Mouse (Mus musculus): ENCODE measurements at regions not wholly inside any gene's neighbourhood (a gene's known extent, or its start where the extent isn't known, plus 50 kb on each side); places are given as distances from the start of the nearest gene placed in this dataset.

GRCm38 (mm10) chr8:115507180-115507579 is 200.4 kb downstream of the Maf start:
- H3K9me3 ChIP-seq (ENCODE audit: control insufficient read depth, low read length), result no peaks in the 10 kb centered on the region
- no peak overlapping the region for H3K9ac ChIP-seq (ENCODE audit: low read depth, low read length)
- H3K4me2 ChIP-seq (ENCODE audit: low read depth, low read length), result no peak overlapping the region
- no peak for ATAC-seq
- WGBS, result 93% methylated on average over 4 of the region's 4 CpGs
- 0 out of 2 replicates have a peak, but pooled peaks cover 3% of the 10 kb centered on the region for H3K27me3 ChIP-seq (replicated peaks; ENCODE audit: control insufficient read depth, insufficient read depth, low read length)
- H3K36me3 ChIP-seq (ENCODE audit: control insufficient read depth, insufficient read depth, low read length), result no peaks in the 10 kb centered on the region
- H3K4me3 ChIP-seq (ENCODE audit: low read length), result no peak overlapping the region
- no peaks in the 10 kb centered on the region for H3K4me1 ChIP-seq (ENCODE audit: control insufficient read depth, insufficient read depth, low read length)
- no peak overlapping the region for H3K27ac ChIP-seq (ENCODE audit: low read length)

- Histone ChIP-seq H3K9me3 (ENCODE audit: control insufficient read depth, low read length) (no peaks in the 10 kb centered on the region), H3K27me3 (replicated peaks; ENCODE audit: control insufficient read depth, insufficient read depth, low read length) (0 out of 2 replicates have a peak, but pooled peaks cover 3% of the 10 kb centered on the region), H3K4me1 (ENCODE audit: control insufficient read depth, insufficient read depth, low read length) (no peaks in the 10 kb centered on the region), H3K27ac (ENCODE audit: low read length) (no peak overlapping the region), H3K4me2 (ENCODE audit: low read depth, low read length) (no peak overlapping the region), H3K9ac (ENCODE audit: low read depth, low read length) (no peak overlapping the region), H3K36me3 (ENCODE audit: control insufficient read depth, insufficient read depth, low read length) (no peaks in the 10 kb centered on the region), H3K4me3 (ENCODE audit: low read length) (no peak overlapping the region)
- ATAC-seq, result no peak
- WGBS, result 69% methylated on average over 10 of the region's 10 CpGs
Observed at GRCm38 (mm10) chr8:115506741-115507140, 200.9 kb downstream of the Maf start.

GRCm38 (mm10) chr8:115496016-115496415 is 211.6 kb downstream of the Maf start:
- Histone ChIP-seq H3K4me2 (ENCODE audit: low read depth, low read length) (no peak overlapping the region), H3K9ac (ENCODE audit: low read depth, low read length) (no peak overlapping the region), H3K4me1 (ENCODE audit: control insufficient read depth, insufficient read depth, low read length) (no peaks in the 10 kb centered on the region), H3K36me3 (ENCODE audit: control insufficient read depth, insufficient read depth, low read length) (no peaks in the 10 kb centered on the region), H3K9me3 (ENCODE audit: control insufficient read depth, low read length) (no peaks in the 10 kb centered on the region), H3K4me3 (ENCODE audit: low read length) (no peak overlapping the region), H3K27ac (ENCODE audit: low read length) (no peak overlapping the region), H3K27me3 (replicated peaks; ENCODE audit: control insufficient read depth, insufficient read depth, low read length) (no peaks in the 10 kb centered on the region)
- WGBS, result 86% methylated on average over 1 of the region's 1 CpGs
- no peak for ATAC-seq

GRCm38 (mm10) chr8:115494353-115494752 is 213.2 kb downstream of the Maf start:
- H3K9me3 ChIP-seq (ENCODE audit: control insufficient read depth, low read length), result no peaks in the 10 kb centered on the region
- H3K4me3 ChIP-seq (ENCODE audit: low read length), result no peak overlapping the region
- H3K27me3 ChIP-seq (replicated peaks; ENCODE audit: control insufficient read depth, insufficient read depth, low read length), result no peaks in the 10 kb centered on the region
- WGBS, result 88% methylated on average over 8 of the region's 8 CpGs
- H3K9ac ChIP-seq (ENCODE audit: low read depth, low read length), result no peak overlapping the region
- H3K27ac ChIP-seq (ENCODE audit: low read length), result no peak overlapping the region
- no peak overlapping the region for H3K4me2 ChIP-seq (ENCODE audit: low read depth, low read length)
- H3K4me1 ChIP-seq (ENCODE audit: control insufficient read depth, insufficient read depth, low read length), result no peaks in the 10 kb centered on the region
- no peaks in the 10 kb centered on the region for H3K36me3 ChIP-seq (ENCODE audit: control insufficient read depth, insufficient read depth, low read length)
- no peak for ATAC-seq

GRCm38 (mm10) chr8:115486904-115487303 is 220.7 kb downstream of the Maf start:
- no peaks in the 10 kb centered on the region for H3K36me3 ChIP-seq (ENCODE audit: control insufficient read depth, insufficient read depth, low read length)
- WGBS, result 35% methylated on average over 3 of the region's 3 CpGs
- no peak overlapping the region for H3K9ac ChIP-seq (ENCODE audit: low read depth, low read length)
- no peak for ATAC-seq
- H3K4me3 ChIP-seq (ENCODE audit: low read length), result no peak overlapping the region
- no peak overlapping the region for H3K27ac ChIP-seq (ENCODE audit: low read length)
- no peaks in the 10 kb centered on the region for H3K9me3 ChIP-seq (ENCODE audit: control insufficient read depth, low read length)
- no peaks in the 10 kb centered on the region for H3K27me3 ChIP-seq (replicated peaks; ENCODE audit: control insufficient read depth, insufficient read depth, low read length)
- no peak overlapping the region for H3K4me2 ChIP-seq (ENCODE audit: low read depth, low read length)
- H3K4me1 ChIP-seq (ENCODE audit: control insufficient read depth, insufficient read depth, low read length), result no peaks in the 10 kb centered on the region

- 59% methylated on average over 7 of the region's 7 CpGs for WGBS
- H3K9ac ChIP-seq (ENCODE audit: low read depth, low read length), result no peak overlapping the region
- H3K27me3 ChIP-seq (replicated peaks; ENCODE audit: control insufficient read depth, insufficient read depth, low read length), result no peaks in the 10 kb centered on the region
- no peak overlapping the region for H3K27ac ChIP-seq (ENCODE audit: low read length)
- no peaks in the 10 kb centered on the region for H3K36me3 ChIP-seq (ENCODE audit: control insufficient read depth, insufficient read depth, low read length)
- H3K9me3 ChIP-seq (ENCODE audit: control insufficient read depth, low read length), result no peaks in the 10 kb centered on the region
- H3K4me2 ChIP-seq (ENCODE audit: low read depth, low read length), result no peak overlapping the region
- no peaks in the 10 kb centered on the region for H3K4me1 ChIP-seq (ENCODE audit: control insufficient read depth, insufficient read depth, low read length)
- no peak overlapping the region for H3K4me3 ChIP-seq (ENCODE audit: low read length)
- ATAC-seq, result no peak
Observed at GRCm38 (mm10) chr8:115481136-115481535, 226.5 kb downstream of the Maf start.

GRCm38 (mm10) chr8:115478406-115479060 is 229.1 kb downstream of the Maf start:
- H3K9ac ChIP-seq (ENCODE audit: low read depth, low read length), result no peak overlapping the region
- no peak overlapping the region for H3K27ac ChIP-seq (ENCODE audit: low read length)
- no peaks in the 10 kb centered on the region for H3K4me1 ChIP-seq (ENCODE audit: control insufficient read depth, insufficient read depth, low read length)
- H3K4me2 ChIP-seq (ENCODE audit: low read depth, low read length), result no peak overlapping the region
- H3K27me3 ChIP-seq (replicated peaks; ENCODE audit: control insufficient read depth, insufficient read depth, low read length), result no peaks in the 10 kb centered on the region
- ATAC-seq, result no peak
- no peaks in the 10 kb centered on the region for H3K36me3 ChIP-seq (ENCODE audit: control insufficient read depth, insufficient read depth, low read length)
- no peaks in the 10 kb centered on the region for H3K9me3 ChIP-seq (ENCODE audit: control insufficient read depth, low read length)
- no peak overlapping the region for H3K4me3 ChIP-seq (ENCODE audit: low read length)
- WGBS, result 65% methylated on average over 11 of the region's 11 CpGs

GRCm38 (mm10) chr8:115476071-115476470 is 231.5 kb downstream of the Maf start:
- Histone ChIP-seq H3K36me3 (ENCODE audit: control insufficient read depth, insufficient read depth, low read length) (no peaks in the 10 kb centered on the region), H3K27ac (ENCODE audit: low read length) (no peak overlapping the region), H3K4me2 (ENCODE audit: low read depth, low read length) (no peak overlapping the region), H3K9ac (ENCODE audit: low read depth, low read length) (no peak overlapping the region), H3K4me1 (ENCODE audit: control insufficient read depth, insufficient read depth, low read length) (no peaks in the 10 kb centered on the region), H3K4me3 (ENCODE audit: low read length) (no peak overlapping the region), H3K27me3 (replicated peaks; ENCODE audit: control insufficient read depth, insufficient read depth, low read length) (no peaks in the 10 kb centered on the region), H3K9me3 (ENCODE audit: control insufficient read depth, low read length) (no peaks in the 10 kb centered on the region)
- 88% methylated on average over 9 of the region's 9 CpGs for WGBS
- ATAC-seq, result no peak

- H3K27me3 ChIP-seq (replicated peaks; ENCODE audit: control insufficient read depth, insufficient read depth, low read length), result no peaks in the 10 kb centered on the region
- no peaks in the 10 kb centered on the region for H3K36me3 ChIP-seq (ENCODE audit: control insufficient read depth, insufficient read depth, low read length)
- no peak overlapping the region for H3K9ac ChIP-seq (ENCODE audit: low read depth, low read length)
- H3K9me3 ChIP-seq (ENCODE audit: control insufficient read depth, low read length), result no peaks in the 10 kb centered on the region
- H3K4me2 ChIP-seq (ENCODE audit: low read depth, low read length), result no peak overlapping the region
- H3K4me3 ChIP-seq (ENCODE audit: low read length), result no peak overlapping the region
- no peak overlapping the region for H3K27ac ChIP-seq (ENCODE audit: low read length)
- no peaks in the 10 kb centered on the region for H3K4me1 ChIP-seq (ENCODE audit: control insufficient read depth, insufficient read depth, low read length)
- 81% methylated on average over 10 of the region's 10 CpGs for WGBS
- ATAC-seq, result no peak
Observed at GRCm38 (mm10) chr8:115475156-115475555, 232.4 kb downstream of the Maf start.

GRCm38 (mm10) chr8:115473974-115474373 is 233.6 kb downstream of the Maf start:
- H3K27me3 ChIP-seq (replicated peaks; ENCODE audit: control insufficient read depth, insufficient read depth, low read length), result no peaks in the 10 kb centered on the region
- H3K4me2 ChIP-seq (ENCODE audit: low read depth, low read length), result no peak overlapping the region
- ATAC-seq, result no peak
- no peaks in the 10 kb centered on the region for H3K9me3 ChIP-seq (ENCODE audit: control insufficient read depth, low read length)
- no peak overlapping the region for H3K9ac ChIP-seq (ENCODE audit: low read depth, low read length)
- no peak overlapping the region for H3K27ac ChIP-seq (ENCODE audit: low read length)
- no peak overlapping the region for H3K4me3 ChIP-seq (ENCODE audit: low read length)
- no peaks in the 10 kb centered on the region for H3K4me1 ChIP-seq (ENCODE audit: control insufficient read depth, insufficient read depth, low read length)
- WGBS, result 58% methylated on average over 8 of the region's 8 CpGs
- H3K36me3 ChIP-seq (ENCODE audit: control insufficient read depth, insufficient read depth, low read length), result no peaks in the 10 kb centered on the region

Data from intestine, embryonic 16.5 days (tissue).